Mouse (Mus musculus): ENCODE data around the gene Atxn7l3b.
A peak's percentile ranks its signal among the peaks of the same experiment; 100 is the strongest.
"Not testable (repeated sequence)": the region's sequence is repeated elsewhere in the genome, so short reads cannot be mapped to it uniquely, and the experiment has no call there.

Gene Atxn7l3b

DNA sequence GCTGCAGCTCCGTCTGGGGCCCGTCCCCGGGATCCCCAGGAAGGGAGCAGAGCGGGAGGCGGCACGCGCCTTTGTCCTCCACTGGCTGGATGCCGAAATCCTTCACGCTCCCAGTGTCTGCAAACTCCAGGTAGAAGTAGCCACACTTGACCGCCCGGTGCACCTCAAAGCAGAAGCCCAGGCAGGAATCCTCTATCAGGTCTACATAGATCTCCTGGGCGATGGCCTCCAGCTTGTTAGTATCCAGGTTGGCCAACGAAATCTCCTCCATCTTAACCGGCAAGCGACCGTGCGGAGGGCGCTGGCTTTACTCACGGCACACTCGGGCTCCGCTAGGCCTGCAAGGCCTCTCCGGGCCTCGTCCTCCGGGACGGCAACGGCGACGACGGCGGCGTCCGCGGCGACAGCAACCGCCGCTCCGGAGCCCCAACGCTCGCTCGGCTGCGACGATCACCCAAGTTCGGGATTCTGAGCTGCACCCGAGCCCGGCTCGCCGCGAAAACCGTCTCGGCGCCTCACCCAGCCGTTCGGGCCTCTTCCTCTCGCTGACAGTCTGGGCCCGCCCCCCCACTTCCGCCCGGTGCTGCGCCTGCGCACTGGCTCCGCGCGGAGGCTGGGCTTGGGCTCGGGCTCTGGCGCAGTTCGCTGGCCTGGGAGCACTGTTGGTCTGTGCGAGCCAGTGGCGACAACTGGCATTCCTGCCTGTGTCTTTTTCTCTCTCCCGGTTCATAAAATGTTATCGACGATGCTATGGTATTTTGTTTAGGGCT lies at the start of gene Atxn7l3b:
Gene Atxn7l3b, minus strand, starts transcription at position 550 of the 770 bp plus-strand sequence.
- DNase-seq (ENCODE audit: low spot score in 2 of 2) = peak; percentile 95 to 96

DNA sequence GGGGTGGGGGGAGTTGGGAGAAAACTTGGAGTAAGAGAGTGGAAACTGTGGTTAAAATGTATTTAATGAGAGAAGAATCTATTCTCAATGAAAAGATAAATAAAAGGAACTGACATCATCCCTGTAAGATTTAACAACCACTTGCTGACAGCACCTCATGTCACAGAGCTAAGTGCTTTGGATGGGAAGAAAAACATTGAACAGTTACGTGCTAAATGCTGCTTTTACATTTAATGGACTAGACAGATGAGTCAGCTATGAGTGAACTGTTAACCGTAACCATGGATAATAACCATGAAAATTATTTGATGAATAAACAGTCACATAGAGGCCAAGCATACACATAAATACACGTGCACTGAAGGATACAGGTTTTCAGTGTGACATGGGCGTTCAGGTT lies 48.8 kb upstream of the Atxn7l3b start:
- no peak for DNase-seq (ENCODE audit: low spot score in 2 of 2)

DNA sequence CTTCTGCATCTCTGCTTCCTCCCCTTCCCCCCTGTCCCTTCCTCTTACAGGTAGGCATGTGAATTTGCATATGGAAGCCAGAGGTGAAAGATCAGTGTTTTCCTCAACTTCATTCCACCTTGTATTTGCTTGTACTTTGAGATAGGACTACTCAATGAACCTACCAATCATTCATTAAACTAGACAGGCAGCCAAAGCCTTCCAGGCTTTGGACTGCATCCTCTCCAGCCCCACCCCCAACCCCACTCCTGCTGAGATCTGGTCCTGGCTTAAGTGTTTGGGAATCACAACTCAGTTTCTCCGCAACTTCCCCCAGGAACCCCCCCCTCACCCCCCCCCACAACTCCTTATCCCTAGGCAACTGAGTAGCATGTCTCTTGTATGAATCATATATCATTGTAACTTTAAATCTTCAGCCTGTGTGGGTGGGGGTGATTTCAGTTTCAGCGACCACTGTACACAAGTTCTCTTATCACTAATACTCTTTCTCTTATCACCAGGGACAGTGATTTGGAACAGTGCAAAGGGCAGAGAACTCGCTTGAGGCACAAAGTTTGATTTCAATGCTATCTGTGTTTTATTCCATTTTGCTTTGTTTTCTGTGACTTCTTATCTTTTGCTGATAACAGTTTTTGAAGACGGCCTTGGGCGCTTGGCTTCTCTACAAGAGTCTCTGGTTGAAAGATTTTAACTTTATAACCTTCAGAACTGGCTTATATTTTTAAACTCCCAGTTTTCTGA lies 44.7 kb upstream of the Atxn7l3b start:
- no peak for DNase-seq (ENCODE audit: low spot score in 2 of 2)

DNA sequence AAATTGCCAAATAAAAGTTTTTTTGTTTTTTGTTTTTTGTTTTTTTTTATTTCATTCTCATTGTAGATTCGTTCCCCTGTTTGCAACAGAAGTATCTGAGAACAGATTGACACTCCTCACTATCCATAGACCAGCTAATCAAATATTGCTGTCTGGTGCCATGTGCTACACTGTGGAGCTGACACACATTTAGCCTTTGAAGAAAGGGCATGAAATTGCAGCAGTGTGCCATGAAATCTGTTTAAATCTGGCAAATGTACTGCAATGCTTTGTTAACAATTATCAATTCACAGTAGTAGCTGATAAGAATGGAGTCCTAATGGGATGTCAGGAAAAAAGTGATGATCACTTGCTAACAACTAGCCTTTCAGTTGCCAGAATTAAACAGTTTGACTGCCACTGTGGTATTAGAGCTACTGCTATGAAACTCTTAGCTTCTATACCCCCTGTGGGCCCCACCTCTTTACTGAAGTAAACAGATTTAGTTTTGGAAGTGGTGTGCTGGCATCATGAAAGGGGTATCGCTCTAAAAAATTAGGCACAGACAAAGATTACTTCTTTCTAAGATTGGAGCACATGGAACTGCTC lies 41.3 kb upstream of the Atxn7l3b start:
- DNase-seq (ENCODE audit: low spot score in 2 of 2) = no peak

DNA sequence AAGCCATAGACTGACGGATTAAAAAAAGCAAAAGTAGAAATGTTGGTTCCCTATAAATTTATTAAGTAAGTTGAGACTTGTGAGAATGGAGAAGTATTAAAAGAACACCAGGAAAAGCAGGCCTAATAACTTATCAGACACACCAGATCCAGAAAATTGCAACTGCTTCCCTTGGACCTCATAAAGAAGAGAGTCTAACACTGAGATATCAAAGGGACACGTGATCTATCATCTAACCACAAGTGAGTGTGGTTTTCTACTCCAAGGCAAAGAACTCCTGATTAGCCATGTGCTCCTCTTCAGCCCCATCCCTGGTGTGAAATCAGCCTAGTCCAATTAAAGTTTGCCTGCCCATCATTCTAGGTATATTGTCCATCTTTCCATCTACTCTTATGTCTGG lies 38.8 kb upstream of the Atxn7l3b start:
- DNase-seq (ENCODE audit: low spot score in 2 of 2) = no peak

DNA sequence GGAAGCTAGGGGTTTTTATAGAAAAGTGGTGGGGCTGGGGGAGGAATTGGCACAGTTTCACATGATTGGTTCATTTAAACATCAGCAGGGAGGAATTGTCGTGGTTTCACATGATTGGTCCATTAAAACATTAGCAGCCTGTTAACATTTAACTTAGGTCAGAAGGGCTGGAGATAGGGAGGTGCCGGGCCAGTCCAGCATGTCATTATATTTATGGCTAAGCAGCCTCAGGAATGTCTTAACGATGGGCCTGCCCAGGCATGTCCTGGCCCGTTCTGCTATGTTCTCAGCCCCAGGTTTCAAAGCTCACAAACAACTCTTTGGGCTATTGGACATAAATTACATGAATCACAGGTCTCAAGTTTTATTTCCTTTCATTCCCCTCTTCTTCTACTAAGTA lies 33.4 kb upstream of the Atxn7l3b start:
- not testable (repeated sequence) for DNase-seq (ENCODE audit: low spot score in 2 of 2)

DNA sequence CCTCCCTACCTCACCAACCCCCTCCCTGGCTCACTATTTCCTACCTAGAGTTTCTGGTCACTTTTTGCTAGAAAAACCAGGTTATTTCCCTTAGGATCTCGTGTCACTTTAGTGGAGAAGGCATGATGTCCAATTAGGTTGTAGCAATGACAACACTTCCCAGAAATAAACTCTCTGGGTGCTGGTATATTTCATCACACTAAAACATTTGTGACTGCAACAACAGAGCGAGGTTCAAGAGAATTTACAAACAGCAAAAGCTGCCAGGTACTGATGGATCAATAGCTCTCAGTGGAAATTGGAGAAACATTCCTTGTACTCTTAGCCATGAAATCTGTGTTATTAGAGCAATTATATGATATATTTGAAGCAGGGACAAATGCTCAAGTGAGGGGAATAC lies 25.3 kb upstream of the Atxn7l3b start:
- DNase-seq (ENCODE audit: low spot score in 2 of 2) = no peak

DNA sequence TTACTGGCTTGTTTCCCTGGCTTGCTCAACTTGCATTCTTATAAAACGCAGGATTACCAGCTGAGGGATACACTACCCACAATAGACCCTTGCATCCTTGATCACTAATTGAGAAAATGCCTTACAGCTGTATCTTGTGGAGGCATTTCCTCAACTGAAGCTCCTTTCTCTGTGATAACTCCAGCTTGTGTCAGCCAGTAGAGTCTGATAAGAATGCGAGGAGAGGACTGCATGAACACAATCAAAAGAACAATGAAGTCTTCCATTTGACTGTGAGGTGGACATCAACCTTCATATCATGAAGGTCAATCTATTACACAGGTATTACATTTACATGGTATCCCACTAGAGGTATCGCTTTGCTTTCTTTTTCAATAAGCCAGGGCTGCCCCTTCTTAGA lies 19.7 kb upstream of the Atxn7l3b start:
- no peak for DNase-seq (ENCODE audit: low spot score in 2 of 2)

DNA sequence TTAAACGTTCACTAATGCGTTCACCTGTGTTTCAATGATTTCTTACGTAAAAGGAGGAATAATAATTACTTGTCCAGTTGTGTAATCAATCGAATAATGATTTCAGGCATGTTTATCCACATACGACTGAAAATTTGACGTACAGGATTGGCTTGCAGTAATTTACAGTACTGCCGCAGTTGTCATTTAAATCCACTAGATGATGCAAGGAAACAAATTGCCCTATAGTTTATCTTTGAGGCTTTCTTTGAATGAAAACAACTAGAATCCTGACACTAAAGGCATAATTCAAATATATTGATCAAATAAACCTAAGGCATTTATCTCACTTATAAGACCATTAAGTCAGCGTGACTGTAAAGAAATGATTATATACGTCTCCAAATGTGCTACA lies 418 bp upstream of the Atxn7l3b start:
- DNase-seq (ENCODE audit: low spot score in 2 of 2) = no peak

DNA sequence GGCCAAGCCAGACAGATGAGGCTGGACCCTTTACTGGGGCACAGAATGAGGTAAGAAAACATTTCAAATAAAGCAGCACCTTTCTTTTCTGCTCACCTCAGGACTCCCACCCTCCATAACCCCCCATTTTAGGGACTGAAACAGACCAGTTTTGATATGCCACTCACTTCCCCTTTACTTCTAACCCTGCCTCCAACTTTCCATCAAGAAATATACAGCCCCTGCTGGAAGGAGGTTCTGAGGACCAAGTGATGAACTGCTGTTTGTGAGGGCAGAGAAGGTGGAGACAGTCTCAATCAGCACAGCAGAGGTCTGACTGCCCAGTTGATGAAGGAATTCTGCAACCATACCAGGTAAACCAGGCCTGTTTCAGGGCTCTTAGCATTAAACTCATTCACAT lies 1.8 kb downstream of the Atxn7l3b start:
- DNase-seq (ENCODE audit: low spot score in 2 of 2) = no peak

DNA sequence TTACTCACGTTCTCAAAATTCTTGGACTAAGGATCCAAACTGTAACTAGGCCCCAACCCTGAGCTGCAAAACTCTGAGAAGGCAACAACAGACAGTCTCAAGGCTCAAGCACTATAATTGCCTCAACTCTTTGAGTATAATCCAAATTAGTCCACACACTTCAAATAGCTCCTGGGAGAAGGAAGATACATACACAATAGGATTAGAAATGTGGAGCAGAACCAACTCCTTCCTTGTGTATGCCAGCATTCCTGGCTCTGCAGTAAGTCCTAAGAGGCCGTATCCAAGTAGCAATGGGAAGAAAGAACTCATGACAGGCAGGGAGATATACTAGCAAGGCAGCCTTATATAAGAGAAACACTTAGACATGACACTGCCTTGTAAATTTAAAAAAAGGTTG lies 2.5 kb downstream of the Atxn7l3b start:
- DNase-seq (ENCODE audit: low spot score in 2 of 2) = no peak

DNA sequence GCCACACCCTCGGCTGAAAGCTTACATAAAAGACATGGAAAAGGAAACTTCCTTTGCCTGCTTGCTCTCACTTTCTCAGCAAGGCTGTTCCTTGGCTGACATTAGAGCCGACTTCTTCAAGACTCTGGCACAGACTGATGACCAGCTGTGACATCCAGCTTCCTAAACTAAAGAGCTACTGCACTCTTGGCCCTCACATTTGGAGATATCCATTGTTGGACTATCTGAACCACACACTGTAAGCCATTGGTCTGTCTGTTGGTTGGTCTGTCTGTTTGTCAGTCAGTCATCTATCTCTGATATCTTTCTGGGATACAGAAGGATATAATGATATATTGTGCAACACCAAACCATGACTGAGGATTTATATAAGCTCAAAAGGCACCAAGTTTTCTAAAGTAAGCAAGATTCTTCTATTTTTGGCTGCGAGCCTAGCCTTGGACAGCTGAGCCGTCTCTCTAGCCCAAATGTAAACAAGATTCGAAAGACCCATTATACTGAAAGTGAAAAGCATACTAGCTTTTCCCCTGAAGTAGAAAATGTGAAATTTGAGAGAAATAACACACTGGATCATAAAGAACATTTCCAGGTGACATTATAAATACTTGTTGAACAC lies 12.1 kb downstream of the Atxn7l3b start:
- no peak for DNase-seq (ENCODE audit: low spot score in 2 of 2)

DNA sequence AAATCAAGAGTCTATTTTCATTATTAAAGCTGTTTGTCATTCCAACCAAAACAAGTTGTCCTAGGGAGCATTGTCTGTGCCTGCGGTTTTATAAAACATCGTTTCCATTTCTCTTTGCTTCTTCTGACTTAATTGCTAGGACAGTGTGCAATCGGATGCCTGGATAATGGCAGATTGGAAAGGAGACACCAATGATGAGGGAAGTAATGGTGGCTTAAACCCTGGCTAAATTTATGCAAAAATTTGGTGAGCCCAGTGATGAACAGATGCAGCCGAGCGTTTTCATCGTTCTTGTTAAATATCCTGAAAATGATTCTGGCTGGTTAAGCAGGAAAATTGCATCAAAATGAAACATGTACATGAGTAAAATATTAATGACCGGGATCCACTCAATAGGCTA lies 28.6 kb downstream of the Atxn7l3b start:
- no peak for DNase-seq (ENCODE audit: low spot score in 2 of 2)

DNA sequence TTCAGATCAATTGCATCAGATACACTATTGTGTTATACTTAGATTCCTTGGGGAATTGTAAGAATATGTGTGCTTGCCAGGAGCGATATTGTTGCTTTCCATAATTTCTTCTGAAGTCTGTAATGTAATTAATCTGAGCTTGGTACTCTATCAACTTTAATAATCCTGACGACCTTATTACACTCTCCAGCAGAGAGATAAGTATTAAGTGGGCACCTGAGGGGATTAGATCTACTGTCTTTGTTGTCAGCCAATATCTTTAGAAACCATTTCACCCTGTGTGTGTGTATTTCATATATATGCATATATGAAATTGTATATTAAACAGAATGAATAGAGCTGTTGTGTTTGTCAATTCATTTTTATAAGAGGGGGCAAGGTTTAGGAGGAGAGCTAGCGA lies 29.0 kb downstream of the Atxn7l3b start:
- DNase-seq (ENCODE audit: low spot score in 2 of 2) = no peak

DNA sequence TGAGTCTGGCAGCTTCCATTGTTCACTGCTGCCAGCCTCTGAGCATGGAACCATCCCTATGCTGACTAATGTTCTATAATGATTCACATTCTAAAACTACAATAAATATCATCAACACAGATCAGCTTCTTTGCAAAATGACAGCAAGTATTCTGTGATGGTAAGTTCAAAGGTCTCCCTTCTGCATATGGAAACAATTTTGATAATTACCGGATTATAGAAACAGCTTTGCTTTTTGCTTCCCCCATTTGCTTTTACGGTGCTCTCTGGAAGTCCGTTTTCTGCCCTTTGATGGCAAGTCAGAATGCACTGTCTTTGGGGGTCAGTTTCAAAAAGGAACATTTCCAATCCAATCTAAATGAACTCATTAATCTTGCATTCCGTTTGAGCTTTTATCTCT lies 32.2 kb downstream of the Atxn7l3b start:
- DNase-seq (ENCODE audit: low spot score in 2 of 2) = no peak

DNA sequence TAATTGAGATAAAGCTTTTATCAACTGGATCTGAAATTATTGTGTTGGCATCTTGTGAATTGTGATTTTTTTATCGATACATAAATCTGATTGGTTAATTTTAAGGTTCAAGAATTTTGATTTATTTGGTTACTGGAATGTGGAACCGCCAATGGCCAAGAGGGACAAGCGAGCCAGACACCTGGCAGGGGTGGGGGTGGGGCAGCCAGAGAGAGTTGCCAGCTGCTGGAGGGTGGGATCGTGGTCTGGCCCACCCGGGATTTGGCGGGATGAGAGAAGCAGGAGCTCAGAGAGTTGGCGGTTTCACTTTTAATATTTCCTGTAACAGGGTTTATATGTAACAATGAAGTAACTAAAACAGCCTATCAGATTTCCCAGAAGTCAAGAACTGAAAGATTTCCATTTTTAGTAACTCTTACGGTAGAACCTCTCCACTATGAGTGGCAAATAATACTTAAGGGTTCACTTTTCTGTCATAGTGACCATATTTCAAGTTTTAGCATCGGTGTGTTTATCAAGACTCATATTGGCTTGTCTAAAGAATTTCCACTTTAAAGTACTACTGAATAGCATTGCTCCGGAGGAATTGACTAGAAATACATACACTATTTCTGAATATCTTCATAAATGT lies 35.1 kb downstream of the Atxn7l3b start:
- no peak for DNase-seq (ENCODE audit: low spot score in 2 of 2)

DNA sequence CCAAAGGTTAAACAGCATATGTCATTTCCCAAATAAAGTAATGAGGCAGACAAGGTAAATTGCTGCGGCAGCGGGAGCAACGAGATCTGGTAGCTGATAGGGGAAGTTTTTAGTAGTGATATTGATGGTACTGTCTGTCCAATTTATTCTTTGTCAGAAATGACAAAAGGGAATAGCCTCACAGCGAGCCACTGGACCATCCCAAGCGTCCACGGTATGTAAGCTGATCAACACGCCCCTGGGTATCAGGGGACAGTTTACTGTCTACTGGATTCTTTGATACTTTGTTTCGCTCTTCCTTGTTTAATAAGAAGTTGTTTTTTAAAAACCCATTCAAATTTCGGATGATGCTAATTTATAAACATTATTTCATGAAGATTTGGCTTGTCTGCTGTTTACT lies 44.7 kb downstream of the Atxn7l3b start:
- DNase-seq (ENCODE audit: low spot score in 2 of 2) = no peak

DNA sequence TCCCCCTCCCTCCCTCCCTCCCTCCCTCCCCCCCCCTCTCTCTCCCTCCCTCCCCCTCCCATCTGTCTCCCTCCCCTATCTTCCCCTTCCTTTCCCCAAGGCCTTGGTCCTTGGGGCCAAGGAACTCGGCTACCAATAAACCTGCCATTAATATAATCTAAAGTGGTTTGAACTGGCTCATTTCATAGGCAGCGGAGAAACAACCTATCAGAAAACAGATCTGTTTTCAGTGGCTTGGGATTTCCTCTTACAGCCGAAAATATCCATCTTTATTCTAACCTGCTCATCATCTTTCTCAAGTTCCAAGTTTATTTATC lies 45.2 kb downstream of the Atxn7l3b start:
- DNase-seq (ENCODE audit: low spot score in 2 of 2) = no peak

DNA sequence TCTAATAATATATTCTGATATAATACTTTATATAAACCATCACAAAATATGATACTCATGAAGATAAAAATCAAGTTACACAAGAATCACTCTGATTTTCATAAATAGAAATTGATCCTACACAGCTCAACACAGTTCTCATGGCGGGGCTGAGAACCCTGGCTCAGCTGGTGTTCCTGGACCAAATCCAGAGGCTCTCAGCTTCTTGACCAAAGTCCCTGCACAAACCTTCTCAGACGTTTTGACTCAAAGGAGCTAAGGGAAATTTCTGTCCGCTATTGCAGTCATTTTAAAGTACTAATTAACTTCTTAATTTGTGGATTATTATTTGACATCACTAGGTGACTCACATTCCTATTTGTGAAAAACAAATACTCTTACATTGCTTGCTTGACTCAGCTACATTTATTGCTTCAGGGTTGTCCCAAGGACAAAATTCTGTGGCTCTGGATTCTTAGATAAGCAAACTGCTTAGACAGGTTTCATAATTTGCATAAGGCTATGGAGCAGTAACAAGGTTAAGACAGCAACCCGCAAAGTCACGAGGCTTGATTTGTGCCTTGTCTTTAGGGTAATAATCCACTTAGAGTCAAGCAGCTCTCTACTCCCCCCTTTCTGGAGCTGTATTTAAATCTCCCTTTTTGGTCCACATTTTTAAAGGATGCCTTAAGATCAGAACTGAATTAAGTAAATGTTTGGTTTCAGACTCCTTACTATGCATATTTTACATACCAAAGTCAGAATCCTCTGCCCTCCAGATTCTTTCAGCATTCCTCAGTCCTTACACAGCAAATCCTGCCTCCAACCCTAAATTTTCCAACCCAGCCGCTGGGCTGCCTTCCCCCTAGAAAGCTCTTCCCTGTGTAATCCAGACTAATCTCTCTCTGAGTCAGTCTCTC lies 45.8 kb downstream of the Atxn7l3b start:
- DNase-seq (ENCODE audit: low spot score in 2 of 2) = no peak

DNA sequence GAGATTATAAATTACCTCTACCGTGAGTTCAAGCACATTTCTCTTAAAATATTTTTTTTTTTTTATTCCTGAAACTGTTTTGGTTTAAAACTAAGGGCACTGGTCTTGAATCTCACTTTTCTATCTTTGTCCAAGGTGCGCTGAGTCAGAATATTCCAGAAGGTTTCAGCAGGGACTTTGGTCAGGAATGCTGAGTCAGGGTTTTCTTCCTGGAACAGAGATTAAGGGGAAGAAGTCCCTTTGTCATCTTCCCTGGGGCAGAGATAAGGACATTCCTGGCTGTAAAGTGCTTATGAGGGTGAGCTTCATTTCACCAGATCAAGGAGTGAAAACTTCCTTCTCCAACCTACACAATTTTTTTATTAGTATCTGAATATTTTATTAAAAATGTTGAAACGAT lies 46.7 kb downstream of the Atxn7l3b start:
- no peak for DNase-seq (ENCODE audit: low spot score in 2 of 2)

DNA sequence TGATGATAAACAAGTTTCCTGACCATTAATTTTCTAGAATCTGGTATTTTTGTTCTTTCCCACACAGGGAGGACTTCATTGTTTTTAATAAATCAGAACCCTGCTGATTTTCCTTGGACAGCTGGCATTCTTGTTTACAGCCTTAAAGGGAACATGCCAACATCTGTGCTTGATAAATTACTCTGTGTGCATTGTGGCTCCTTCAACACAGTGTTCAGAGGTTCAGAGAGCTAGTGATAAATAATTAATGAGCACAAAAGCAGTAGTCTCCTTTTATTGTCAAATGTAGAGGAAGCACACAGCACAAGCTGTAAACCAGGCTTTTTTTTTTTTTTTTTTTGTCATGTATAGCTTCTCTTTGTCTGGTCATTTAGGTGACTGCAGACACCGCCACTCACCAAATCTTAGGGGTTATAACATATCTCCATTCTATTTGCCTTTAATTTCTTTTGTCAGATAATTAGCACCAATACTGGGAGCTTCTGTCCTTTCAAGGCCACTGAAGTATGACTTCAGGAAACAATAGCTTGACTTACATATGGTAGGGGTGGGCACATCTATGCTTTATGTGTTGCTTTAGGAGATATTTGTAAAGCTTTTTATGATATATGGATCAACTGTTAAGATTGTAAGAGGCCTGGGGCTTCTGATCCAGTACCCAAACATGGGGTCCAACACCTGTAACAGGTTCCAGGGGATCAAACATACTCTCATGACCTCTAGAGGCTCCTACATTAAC lies 52.0 kb downstream of the Atxn7l3b start:
- no peak for DNase-seq (ENCODE audit: low spot score in 2 of 2)
